Mouse (Mus musculus) ovary, adult 2 months (tissue): ENCODE data around the gene Exosc6. TPM values are rescaled to one million over a fixed set of nuclear protein-coding genes. Genes with fewer than 3 reads are reported as not detected.

ENCODE experiments used
- polyA plus RNA-seq: library from polyadenylated mRNA; depleted of rRNA; stranded (reverse); fragments of >200 nt; gene quantifications from 2 replicates; pipeline ENCODE4 v1.2.3, GENCODE M21; 2012; rRNA removed

The Exosc6 gene
- 70.7 and 101 TPM in 2 replicates for polyA plus RNA-seq

GRCm38 (mm10) chr8:111056158-111056663 lies at the start of gene Exosc6:
Gene Exosc6, plus strand, starts transcription at chr8:111056339.

GRCm38 (mm10) chr8:111031572-111031971 lies 24.6 kb upstream of the Exosc6 start, which contains the start of gene Ddx19b:
Gene Ddx19b, minus strand, starts transcription at chr8:111031751.

GRCm38 (mm10) chr8:111032916-111033315 lies 23.2 kb upstream of the Exosc6 start, which contains the start of gene Aars:
Gene Aars, plus strand, starts transcription at chr8:111033144.

GRCm38 (mm10) chr8:111092326-111092725 lies 36.2 kb downstream of the Exosc6 start, which contains the start of gene Clec18a:
Gene Clec18a, minus strand, starts transcription at chr8:111092426.

GRCm38 (mm10) chr8:111093865-111094718 lies 38.0 kb downstream of the Exosc6 start, which contains the start of gene Pdpr:
Gene Pdpr, plus strand, starts transcription at chr8:111094630.

Other genes with a start within 250 kb of the Exosc6 start
- gene Cog4, start 209.7 kb upstream of the Exosc6 start, polyA plus RNA-seq = 25.0 and 29.7 TPM in 2 replicates
- gene Sf3b3, start 209.6 kb upstream of the Exosc6 start, polyA plus RNA-seq = 37.1 and 51.3 TPM in 2 replicates
- 30.6 and 39.6 TPM in 2 replicates for gene Fuk, start 153.9 kb upstream of the Exosc6 start, polyA plus RNA-seq
- gene St3gal2, start 136.4 kb upstream of the Exosc6 start, polyA plus RNA-seq = 50.7 and 64.4 TPM in 2 replicates
- 29.4 and 31.7 TPM in 2 replicates for gene Ddx19a, start 58.5 kb upstream of the Exosc6 start, polyA plus RNA-seq
- gene Ddx19b, start 24.6 kb upstream of the Exosc6 start, polyA plus RNA-seq = 2.4 and 2.9 TPM in 2 replicates
- gene Aars, start 23.2 kb upstream of the Exosc6 start, polyA plus RNA-seq = 34.2 and 40.2 TPM in 2 replicates
- gene Clec18a, start 36.1 kb downstream of the Exosc6 start, polyA plus RNA-seq = 1.8 and 2.2 TPM in 2 replicates
- gene Pdpr, start 38.3 kb downstream of the Exosc6 start, polyA plus RNA-seq = 19.2 and 19.8 TPM in 2 replicates
- 65.7 and 67.3 TPM in 2 replicates for gene Glg1, start 202.9 kb downstream of the Exosc6 start, polyA plus RNA-seq
- 24.0 and 29.2 TPM in 2 replicates for gene Rfwd3, start 243.9 kb downstream of the Exosc6 start, polyA plus RNA-seq